Mouse (Mus musculus): ENCODE results near the gene Mapk8ip1. TPM values are rescaled to one million over a fixed set of nuclear protein-coding genes. Genes with fewer than 3 reads are reported as not detected.

Gene Mapk8ip1
- polyA plus RNA-seq, 1 experiment from 2014 or later: 28.2 TPM

DNA sequence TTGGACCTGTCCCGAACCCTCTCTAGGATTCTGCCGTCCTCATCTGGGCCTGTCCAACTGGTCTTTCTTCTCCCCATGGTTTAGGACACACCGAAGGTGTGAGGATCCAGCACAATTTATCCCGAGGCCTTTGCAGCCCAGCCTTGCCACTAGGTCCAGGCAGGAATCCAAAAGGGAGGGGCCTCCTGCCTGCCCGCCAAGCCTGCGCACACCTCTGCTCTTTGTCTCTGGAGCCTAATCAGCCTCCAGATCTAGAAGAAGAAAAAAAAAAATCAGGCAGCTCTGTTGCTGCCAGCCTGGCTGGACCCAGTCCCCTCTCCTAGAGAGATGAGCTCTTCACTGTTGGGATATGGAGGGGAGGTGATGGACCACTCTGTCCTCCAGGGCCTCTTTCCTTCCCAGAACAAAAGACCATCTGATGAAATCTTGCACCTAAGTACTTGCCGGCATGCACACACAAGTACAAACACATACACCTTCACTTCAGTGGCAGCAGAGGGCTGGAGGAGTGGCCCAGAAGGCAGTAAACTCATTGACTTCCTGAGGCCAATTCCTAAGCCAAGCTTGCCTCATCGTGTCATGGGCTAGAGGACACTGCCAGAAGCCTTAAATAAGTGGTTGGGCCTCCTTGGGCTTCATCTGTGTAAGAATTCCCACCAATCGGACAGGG, 28.2 kb downstream of the Mapk8ip1 start:
- 31% methylated on average over 9 of the region's 9 CpGs for WGBS
- Histone ChIP-seq H3K9ac (ENCODE audit: low read depth, low read length) (0 out of 2 replicates have a peak overlapping the region, but pooled peaks have one; percentile 10), H3K4me3 (replicated peaks; ENCODE audit: low read depth, low read length) (no peak overlapping the region), H3K9me3 (replicated peaks; ENCODE audit: low read length) (no peaks in the 10 kb centered on the region), H3K27me3 (ENCODE audit: insufficient read depth, low read length) (no peaks in the 10 kb centered on the region), H3K36me3 (ENCODE audit: insufficient read depth, low read length) (peaks cover 4% of the 10 kb centered on the region; the same call in 1 of the 2 replicates), H3K4me1 (replicated peaks; ENCODE audit: insufficient read depth, low read length) (peaks cover 25% of the 10 kb centered on the region), H3K27ac (peak overlapping the region; percentile 97), H3K4me2 (ENCODE audit: low read length) (no peak overlapping the region)
- no peak for ATAC-seq (replicated peaks; ENCODE audit: low FRiP score, low read depth)
- no peak for DNase-seq (ENCODE audit: low spot score)
- TF ChIP-seq CTCF (IDR thresholded peaks at IDR 0.05; ENCODE audit: low read depth): no peak

DNA sequence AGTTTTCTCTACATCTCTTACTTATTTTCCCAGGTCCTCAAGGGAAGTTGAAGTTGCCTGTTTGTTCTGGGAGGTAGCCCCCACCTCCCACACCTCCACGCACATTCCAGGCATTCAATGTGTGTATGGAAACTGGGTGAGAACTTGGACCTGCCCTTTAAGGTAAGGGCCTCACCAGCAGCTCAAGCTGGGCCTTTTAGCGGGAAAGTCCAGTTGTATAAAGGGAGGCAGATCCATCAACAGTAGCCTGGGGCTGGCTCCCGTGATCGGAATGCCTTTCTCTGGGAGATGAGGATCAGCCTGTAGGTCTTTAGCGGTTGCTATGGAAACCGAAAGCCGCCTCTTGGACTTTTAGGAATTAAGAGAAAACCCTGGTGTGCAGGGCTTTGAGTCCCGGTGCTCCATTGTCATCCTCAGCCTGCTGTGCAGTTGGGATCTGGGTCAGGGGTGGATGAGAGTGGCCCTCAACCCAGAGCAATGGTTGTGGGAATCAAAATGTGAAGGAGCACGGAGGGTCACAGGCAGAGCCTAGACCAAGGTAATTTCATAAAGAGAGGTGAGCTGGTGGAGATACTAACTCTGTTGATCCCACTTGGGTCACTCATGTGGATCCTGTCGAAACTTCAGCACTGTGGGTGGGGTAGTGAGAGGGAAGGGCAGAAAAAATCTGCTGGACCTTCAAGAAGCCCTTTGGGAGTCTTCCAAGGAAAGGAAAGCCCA, 28.9 kb downstream of the Mapk8ip1 start:
- peak overlapping the region; percentile 97 for H3K27ac ChIP-seq
- WGBS: 22% methylated on average over 10 of the region's 10 CpGs
- TF ChIP-seq CTCF (IDR thresholded peaks at IDR 0.05; ENCODE audit: low read depth): no peak
- DNase-seq (ENCODE audit: low spot score): no peak
- 0 out of 2 replicates have a peak overlapping the region, but pooled peaks have one; percentile 65 for H3K9ac ChIP-seq (ENCODE audit: low read depth, low read length)
- ATAC-seq (replicated peaks; ENCODE audit: low FRiP score, low read depth): no peak
- no peaks in the 10 kb centered on the region for H3K36me3 ChIP-seq (ENCODE audit: insufficient read depth, low read length)
- peaks cover 25% of the 10 kb centered on the region for H3K4me1 ChIP-seq (replicated peaks; ENCODE audit: insufficient read depth, low read length)
- H3K9me3 ChIP-seq (replicated peaks; ENCODE audit: low read length): no peaks in the 10 kb centered on the region
- H3K4me3 ChIP-seq (replicated peaks; ENCODE audit: low read depth, low read length): no peak overlapping the region
- peak overlapping the region; percentile 80 for H3K4me2 ChIP-seq (ENCODE audit: low read length)
- H3K27me3 ChIP-seq (ENCODE audit: insufficient read depth, low read length): no peaks in the 10 kb centered on the region

DNA sequence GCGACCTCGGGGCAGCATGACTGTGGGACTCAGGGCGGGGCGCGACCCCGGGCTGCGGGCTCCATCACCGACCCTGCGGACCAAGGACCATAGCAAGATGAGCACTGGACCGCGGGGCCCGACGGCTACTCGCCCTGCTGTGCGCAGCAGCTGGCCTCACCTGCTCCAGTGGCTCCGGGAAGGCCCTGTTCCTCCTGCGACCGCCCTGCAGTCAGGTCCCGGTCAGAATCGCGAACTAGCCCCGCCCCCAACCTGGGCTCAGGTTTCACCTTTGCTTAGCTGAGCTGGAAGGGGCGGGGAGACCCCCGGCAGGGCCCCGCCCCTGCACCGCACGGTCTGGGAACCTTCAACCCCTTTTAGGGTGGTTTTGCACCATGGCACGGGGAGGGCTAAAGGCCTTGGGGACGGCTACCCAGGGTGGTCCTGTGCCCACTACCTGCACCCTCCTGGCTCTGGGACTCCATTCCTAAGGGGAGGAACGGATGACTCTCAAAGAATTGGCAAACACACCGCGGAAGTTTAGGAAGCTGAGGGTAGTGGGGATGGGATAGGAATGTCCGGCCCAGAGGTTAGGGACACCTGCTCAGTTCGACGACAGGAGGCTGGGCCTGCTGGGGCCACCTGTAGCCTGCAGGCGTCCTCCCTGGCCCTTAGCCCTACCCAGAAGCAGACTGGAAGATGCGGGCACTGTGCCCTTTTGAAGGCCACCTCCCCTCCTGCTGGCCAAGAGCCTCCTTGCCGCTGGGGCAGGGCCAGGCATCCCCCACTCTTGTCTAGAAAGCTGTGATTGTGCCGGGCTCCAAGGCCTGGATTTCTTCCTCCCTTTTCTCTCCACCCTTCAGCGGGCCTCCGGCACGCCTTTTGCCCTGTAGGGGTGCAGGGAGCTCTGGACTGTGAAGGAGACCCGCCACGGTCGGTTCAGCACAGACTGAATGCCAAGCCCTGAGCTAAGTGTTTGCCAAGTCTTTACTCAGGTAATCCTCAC, 29.9 kb downstream of the Mapk8ip1 start:
- Histone ChIP-seq H3K4me2 (ENCODE audit: low read length) (peak overlapping the region; percentile 80), H3K36me3 (ENCODE audit: insufficient read depth, low read length) (peaks cover 9% of the 10 kb centered on the region; the same call in 1 of the 2 replicates), H3K4me3 (replicated peaks; ENCODE audit: low read depth, low read length) (peak overlapping the region; percentile 41), H3K4me1 (replicated peaks; ENCODE audit: insufficient read depth, low read length) (peaks cover 22% of the 10 kb centered on the region), H3K27ac (peak overlapping the region; percentile 97), H3K27me3 (ENCODE audit: insufficient read depth, low read length) (no peaks in the 10 kb centered on the region), H3K9ac (ENCODE audit: low read depth, low read length) (peak overlapping the region; percentile 65), H3K9me3 (replicated peaks; ENCODE audit: low read length) (no peaks in the 10 kb centered on the region)
- DNase-seq (ENCODE audit: low spot score) (peak; percentile 88), ATAC-seq (replicated peaks; ENCODE audit: low FRiP score, low read depth) (peak; percentile 69)
- 2% methylated on average over 45 of the region's 45 CpGs for WGBS
- TF ChIP-seq CTCF (IDR thresholded peaks at IDR 0.05; ENCODE audit: low read depth): peak; percentile 52

DNA sequence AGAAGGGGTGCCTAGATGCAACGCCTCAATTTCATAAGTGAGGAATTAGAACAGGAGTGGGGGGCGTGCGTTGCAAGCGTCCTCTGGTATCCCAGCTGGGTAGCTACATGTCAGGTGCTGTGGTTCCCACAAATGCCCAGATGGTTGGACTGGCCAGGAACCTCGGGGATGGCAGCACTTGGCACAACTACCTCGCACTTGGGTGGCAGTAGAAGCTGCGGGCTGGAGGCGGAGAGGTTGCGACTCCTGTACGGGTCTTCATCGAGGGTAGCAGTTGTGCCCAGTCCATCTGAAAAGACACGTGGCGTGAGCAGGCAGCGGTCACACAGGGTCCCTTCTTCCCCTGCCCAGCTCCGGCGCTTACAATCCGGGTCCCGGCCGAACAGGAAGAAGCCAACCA, 30.7 kb downstream of the Mapk8ip1 start:
- H3K9me3 ChIP-seq (replicated peaks; ENCODE audit: low read length): no peaks in the 10 kb centered on the region
- H3K36me3 ChIP-seq (ENCODE audit: insufficient read depth, low read length): peaks cover 16% of the 10 kb centered on the region; the same call in 1 of the 2 replicates
- H3K4me2 ChIP-seq (ENCODE audit: low read length): peak overlapping the region; percentile 80
- peaks cover 17% of the 10 kb centered on the region for H3K4me1 ChIP-seq (replicated peaks; ENCODE audit: insufficient read depth, low read length)
- ATAC-seq (replicated peaks; ENCODE audit: low FRiP score, low read depth) (no peak), DNase-seq (ENCODE audit: low spot score) (no peak)
- peak overlapping the region; percentile 97 for H3K27ac ChIP-seq
- peak overlapping the region; percentile 65 for H3K9ac ChIP-seq (ENCODE audit: low read depth, low read length)
- no peaks in the 10 kb centered on the region for H3K27me3 ChIP-seq (ENCODE audit: insufficient read depth, low read length)
- no peak for TF ChIP-seq CTCF (IDR thresholded peaks at IDR 0.05; ENCODE audit: low read depth)
- 10% methylated on average over 19 of the region's 19 CpGs for WGBS
- peak overlapping the region; percentile 41 for H3K4me3 ChIP-seq (replicated peaks; ENCODE audit: low read depth, low read length)

DNA sequence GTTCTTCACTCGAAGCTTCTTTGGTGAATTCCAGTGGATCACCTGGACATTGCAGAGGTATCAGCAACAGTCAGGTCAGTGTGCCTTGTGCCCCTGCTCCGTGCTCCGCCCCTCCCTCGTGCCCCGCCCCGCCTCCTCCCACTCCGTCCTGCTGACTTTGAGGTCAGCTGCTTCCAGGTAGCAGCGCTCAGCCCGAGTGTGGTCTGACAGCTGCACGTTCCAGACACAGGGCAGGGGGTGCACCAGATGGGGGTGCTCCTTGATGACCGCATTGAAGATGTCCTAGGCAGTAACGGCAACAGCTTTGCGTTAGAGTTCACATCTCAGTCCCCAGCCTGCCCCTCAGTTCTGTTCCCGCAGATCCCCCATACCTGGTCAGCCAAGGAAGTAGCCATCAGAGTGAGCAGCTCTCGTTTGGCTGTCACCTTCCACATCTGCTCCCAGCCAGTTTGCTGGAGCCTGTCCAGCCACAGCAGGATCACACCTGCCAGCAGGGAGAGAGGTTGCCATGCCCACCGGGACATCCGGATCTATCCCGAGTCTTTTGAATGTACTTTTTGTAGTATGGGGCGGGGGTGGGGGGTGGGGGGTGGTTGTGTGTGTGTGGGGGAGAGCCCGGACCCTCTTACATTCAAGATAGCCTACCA, 33.6 kb downstream of the Mapk8ip1 start:
- 26% methylated on average over 20 of the region's 20 CpGs for WGBS
- no peak overlapping the region for H3K4me2 ChIP-seq (ENCODE audit: low read length)
- ATAC-seq (replicated peaks; ENCODE audit: low FRiP score, low read depth): no peak

More for the DNA sequence above, 33.6 kb downstream of the Mapk8ip1 start:
- H3K4me3 ChIP-seq (replicated peaks; ENCODE audit: low read depth, low read length): no peak overlapping the region
- no peak for TF ChIP-seq CTCF (IDR thresholded peaks at IDR 0.05; ENCODE audit: low read depth)
- no peak overlapping the region for H3K9ac ChIP-seq (ENCODE audit: low read depth, low read length)
- H3K27ac ChIP-seq: no peak overlapping the region
- H3K4me1 ChIP-seq (replicated peaks; ENCODE audit: insufficient read depth, low read length): peaks cover 11% of the 10 kb centered on the region
- DNase-seq (ENCODE audit: low spot score): no peak
- H3K36me3 ChIP-seq (ENCODE audit: insufficient read depth, low read length): peaks cover 31% of the 10 kb centered on the region; the same call in 1 of the 2 replicates
- no peaks in the 10 kb centered on the region for H3K27me3 ChIP-seq (ENCODE audit: insufficient read depth, low read length)
- no peaks in the 10 kb centered on the region for H3K9me3 ChIP-seq (replicated peaks; ENCODE audit: low read length)

All from kidney, postnatal 0 days (tissue).